Mouse (Mus musculus): ENCODE measurements at regions not wholly inside any gene's neighbourhood (a gene's known extent, or its start where the extent isn't known, plus 50 kb on each side); places are given as distances from the start of the nearest gene placed in this dataset.

DNA sequence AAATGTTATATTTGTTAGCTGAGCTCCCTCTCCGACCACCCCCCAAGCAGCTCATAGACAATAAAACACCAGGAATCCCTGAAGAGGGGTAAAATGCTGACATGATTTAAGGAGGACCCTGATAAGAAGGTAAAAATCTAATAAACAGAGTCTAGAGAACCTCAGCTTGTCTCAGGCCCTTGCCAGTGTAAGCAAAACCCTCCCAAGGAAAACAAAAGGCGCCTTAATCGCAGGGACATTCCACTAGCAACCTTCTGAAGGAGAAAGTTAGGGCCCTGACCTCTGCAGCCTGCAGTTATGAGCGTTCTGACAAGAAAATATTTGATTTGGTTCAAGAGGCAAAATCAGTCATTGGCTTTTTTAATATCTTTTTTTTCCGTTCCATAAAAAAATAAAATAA is 212.2 kb downstream of the Gm10295 start:
- H3K9me3 ChIP-seq (replicated peaks; ENCODE audit: control insufficient read depth, low read length) = no peaks in the 10 kb centered on the region
- no peaks in the 10 kb centered on the region for H3K4me1 ChIP-seq (ENCODE audit: control insufficient read depth, insufficient read depth, low read length)
- no peak for DNase-seq (ENCODE audit: low spot score)
- no peak for ATAC-seq
- H3K4me3 ChIP-seq (ENCODE audit: low read depth, low read length) = no peak overlapping the region
- WGBS = 78% methylated on average over 5 of the region's 5 CpGs
- H3K9ac ChIP-seq (ENCODE audit: low read length) = no peak overlapping the region
- no peaks in the 10 kb centered on the region for H3K36me3 ChIP-seq (ENCODE audit: control insufficient read depth, insufficient read depth, low read length)
- H3K27ac ChIP-seq (ENCODE audit: low read depth, low read length) = no peak overlapping the region
- H3K27me3 ChIP-seq (replicated peaks; ENCODE audit: control insufficient read depth, insufficient read depth, low read length) = no peaks in the 10 kb centered on the region
- H3K4me2 ChIP-seq (ENCODE audit: low read length) = no peak overlapping the region

DNA sequence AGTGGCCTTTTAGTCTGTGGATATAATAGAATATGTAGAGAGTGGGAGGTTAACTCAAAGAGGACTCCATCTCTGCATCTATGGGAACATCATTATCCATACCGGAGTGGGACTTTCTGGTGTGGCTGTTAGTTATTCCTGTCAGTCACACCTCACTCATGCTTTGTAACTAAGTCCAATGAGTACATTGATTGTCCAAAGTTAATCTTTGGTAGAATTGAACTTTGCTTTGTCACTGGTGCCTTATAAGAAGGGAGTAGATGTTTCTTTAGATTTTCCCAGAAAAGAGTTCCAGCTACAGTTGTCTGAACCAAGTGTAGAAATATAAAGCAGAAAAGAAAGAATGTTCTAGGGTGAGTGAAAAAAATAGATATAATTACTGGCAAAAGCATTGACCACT is 221.3 kb downstream of the Gm10295 start:
- Histone ChIP-seq H3K4me3 (ENCODE audit: low read depth, low read length) (no peak overlapping the region), H3K36me3 (ENCODE audit: control insufficient read depth, insufficient read depth, low read length) (no peaks in the 10 kb centered on the region), H3K4me2 (ENCODE audit: low read length) (no peak overlapping the region), H3K27ac (ENCODE audit: low read depth, low read length) (no peak overlapping the region), H3K4me1 (ENCODE audit: control insufficient read depth, insufficient read depth, low read length) (no peaks in the 10 kb centered on the region), H3K27me3 (replicated peaks; ENCODE audit: control insufficient read depth, insufficient read depth, low read length) (no peaks in the 10 kb centered on the region), H3K9me3 (replicated peaks; ENCODE audit: control insufficient read depth, low read length) (no peaks in the 10 kb centered on the region), H3K9ac (ENCODE audit: low read length) (no peak overlapping the region)
- DNase-seq (ENCODE audit: low spot score) (no peak), ATAC-seq (no peak)
- WGBS = 100% methylated on average over 1 of the region's 1 CpGs

DNA sequence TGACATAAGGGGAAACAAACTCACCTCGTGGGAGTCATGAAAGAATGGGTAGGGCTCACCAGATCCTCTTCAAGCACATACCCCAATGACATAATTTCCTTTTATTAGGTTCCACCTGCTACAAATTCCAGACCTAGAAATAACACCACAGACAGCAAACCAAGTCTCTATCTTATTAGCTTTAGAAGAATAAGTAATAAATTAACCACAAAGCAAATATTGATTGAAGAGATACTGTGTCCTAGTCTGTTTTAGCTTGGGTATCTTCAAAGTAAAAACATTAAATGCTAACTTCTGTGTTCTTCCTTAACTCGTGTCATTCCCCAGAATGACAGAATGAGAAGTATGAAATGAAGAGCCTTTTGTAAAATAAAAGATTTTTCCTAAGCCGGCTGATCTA is 222.4 kb downstream of the Gm10295 start:
- no peak overlapping the region for H3K27ac ChIP-seq (ENCODE audit: low read depth, low read length)
- H3K4me2 ChIP-seq (ENCODE audit: low read length) = no peak overlapping the region
- DNase-seq (ENCODE audit: low spot score) (no peak), ATAC-seq (no peak)
- WGBS = 54% methylated on average over 3 of the region's 3 CpGs
- H3K9ac ChIP-seq (ENCODE audit: low read length) = no peak overlapping the region
- H3K4me3 ChIP-seq (ENCODE audit: low read depth, low read length) = no peak overlapping the region
- no peaks in the 10 kb centered on the region for H3K4me1 ChIP-seq (ENCODE audit: control insufficient read depth, insufficient read depth, low read length)
- no peaks in the 10 kb centered on the region for H3K36me3 ChIP-seq (ENCODE audit: control insufficient read depth, insufficient read depth, low read length)
- no peaks in the 10 kb centered on the region for H3K9me3 ChIP-seq (replicated peaks; ENCODE audit: control insufficient read depth, low read length)
- H3K27me3 ChIP-seq (replicated peaks; ENCODE audit: control insufficient read depth, insufficient read depth, low read length) = no peaks in the 10 kb centered on the region

DNA sequence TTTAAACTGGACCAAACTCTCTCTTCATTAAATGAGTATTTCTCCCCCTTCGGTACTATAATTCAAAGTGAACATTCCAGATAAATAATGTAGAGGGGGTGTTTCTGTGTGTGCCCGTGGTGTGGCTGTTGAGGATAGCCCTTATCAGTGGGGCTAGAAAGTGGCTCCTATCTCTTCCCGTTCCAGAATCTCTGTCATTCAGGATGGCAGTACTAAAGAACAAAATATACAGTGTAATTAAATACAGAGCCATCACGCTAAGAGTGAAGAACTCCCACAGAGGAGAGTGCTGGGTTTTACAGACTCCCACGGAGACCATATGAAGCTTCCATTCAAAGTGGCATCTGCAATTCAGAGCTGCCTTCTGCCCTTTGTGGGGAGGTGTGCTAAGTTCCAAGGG is 229.8 kb downstream of the Gm10295 start:
- H3K9me3 ChIP-seq (replicated peaks; ENCODE audit: control insufficient read depth, low read length) = no peaks in the 10 kb centered on the region
- no peak overlapping the region for H3K4me3 ChIP-seq (ENCODE audit: low read depth, low read length)
- no peaks in the 10 kb centered on the region for H3K4me1 ChIP-seq (ENCODE audit: control insufficient read depth, insufficient read depth, low read length)
- WGBS = 45% methylated on average over 5 of the region's 5 CpGs
- ATAC-seq = no peak
- no peak overlapping the region for H3K4me2 ChIP-seq (ENCODE audit: low read length)
- H3K27me3 ChIP-seq (replicated peaks; ENCODE audit: control insufficient read depth, insufficient read depth, low read length) = no peaks in the 10 kb centered on the region
- H3K36me3 ChIP-seq (ENCODE audit: control insufficient read depth, insufficient read depth, low read length) = no peaks in the 10 kb centered on the region
- H3K9ac ChIP-seq (ENCODE audit: low read length) = no peak overlapping the region
- H3K27ac ChIP-seq (ENCODE audit: low read depth, low read length) = no peak overlapping the region
- no peak for DNase-seq (ENCODE audit: low spot score)

DNA sequence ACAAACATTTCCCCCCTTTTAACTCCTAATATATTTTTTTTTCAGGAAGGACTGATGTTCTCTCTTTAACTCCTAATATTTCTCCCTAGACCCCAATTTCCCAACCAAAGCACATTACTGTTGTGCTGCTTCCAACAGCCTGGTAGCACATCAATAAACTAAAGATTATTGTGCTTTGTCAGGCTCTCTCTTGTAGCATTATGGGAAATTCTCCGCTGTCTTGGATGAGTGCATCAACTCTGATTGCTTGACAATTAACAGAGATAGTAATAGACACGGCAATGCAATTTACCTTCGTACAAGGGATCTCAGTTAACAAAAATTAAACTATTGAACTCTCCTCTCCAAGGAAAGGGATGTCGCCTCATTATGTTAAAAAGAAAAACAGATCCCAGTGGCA is 230.3 kb downstream of the Gm10295 start:
- no peak overlapping the region for H3K4me2 ChIP-seq (ENCODE audit: low read length)
- no peak for DNase-seq (ENCODE audit: low spot score)
- H3K36me3 ChIP-seq (ENCODE audit: control insufficient read depth, insufficient read depth, low read length) = no peaks in the 10 kb centered on the region
- H3K4me1 ChIP-seq (ENCODE audit: control insufficient read depth, insufficient read depth, low read length) = no peaks in the 10 kb centered on the region
- no peaks in the 10 kb centered on the region for H3K9me3 ChIP-seq (replicated peaks; ENCODE audit: control insufficient read depth, low read length)
- WGBS = 84% methylated on average over 4 of the region's 4 CpGs
- H3K27ac ChIP-seq (ENCODE audit: low read depth, low read length) = no peak overlapping the region
- ATAC-seq = no peak
- H3K4me3 ChIP-seq (ENCODE audit: low read depth, low read length) = no peak overlapping the region
- H3K9ac ChIP-seq (ENCODE audit: low read length) = no peak overlapping the region
- no peaks in the 10 kb centered on the region for H3K27me3 ChIP-seq (replicated peaks; ENCODE audit: control insufficient read depth, insufficient read depth, low read length)

DNA sequence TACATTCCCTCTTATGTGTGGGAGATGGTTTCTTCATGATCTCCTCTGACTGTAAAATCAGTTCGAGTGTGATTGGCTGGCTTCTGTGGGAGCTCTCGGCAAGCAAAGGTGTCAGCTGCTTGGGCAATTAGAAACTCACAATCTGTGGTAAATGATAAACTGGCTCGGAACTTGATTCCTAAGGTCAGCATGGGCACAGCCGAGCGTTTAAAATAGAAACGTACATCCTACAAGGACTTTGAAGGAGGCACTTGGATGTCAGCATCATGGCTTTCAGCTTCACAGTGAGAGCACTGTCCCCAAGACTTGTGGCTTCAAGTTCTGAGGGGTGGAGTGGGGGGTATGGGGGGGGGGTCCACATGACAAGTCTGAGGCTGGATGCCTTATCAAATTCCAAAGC is 231.3 kb downstream of the Gm10295 start:
- H3K4me2 ChIP-seq (ENCODE audit: low read length) = no peak overlapping the region
- H3K27ac ChIP-seq (ENCODE audit: low read depth, low read length) = no peak overlapping the region
- no peak overlapping the region for H3K4me3 ChIP-seq (ENCODE audit: low read depth, low read length)
- no peaks in the 10 kb centered on the region for H3K36me3 ChIP-seq (ENCODE audit: control insufficient read depth, insufficient read depth, low read length)
- no peaks in the 10 kb centered on the region for H3K27me3 ChIP-seq (replicated peaks; ENCODE audit: control insufficient read depth, insufficient read depth, low read length)
- no peak for DNase-seq (ENCODE audit: low spot score)
- no peak for ATAC-seq
- no peak overlapping the region for H3K9ac ChIP-seq (ENCODE audit: low read length)
- H3K4me1 ChIP-seq (ENCODE audit: control insufficient read depth, insufficient read depth, low read length) = no peaks in the 10 kb centered on the region
- H3K9me3 ChIP-seq (replicated peaks; ENCODE audit: control insufficient read depth, low read length) = no peaks in the 10 kb centered on the region
- 81% methylated on average over 6 of the region's 6 CpGs for WGBS

DNA sequence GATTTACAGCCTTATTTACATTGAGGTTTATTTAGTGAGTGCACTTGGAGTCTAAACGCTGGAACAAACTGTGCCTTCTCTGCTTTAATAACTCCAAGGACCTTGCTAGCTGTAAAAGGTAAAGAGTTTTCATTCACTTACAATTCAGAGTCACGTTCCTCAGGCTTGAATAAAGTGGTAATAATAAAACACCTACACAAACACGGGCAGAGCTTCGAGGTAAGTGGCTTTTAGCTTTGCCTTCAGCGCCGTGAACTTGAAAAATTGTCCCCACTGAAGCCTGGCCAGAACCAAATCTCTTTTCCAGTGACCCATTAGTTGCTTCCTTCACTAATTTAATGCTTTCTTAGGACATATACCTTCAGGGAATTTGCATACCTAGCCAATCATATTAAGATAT is 244.2 kb downstream of the Gm10295 start:
- no peaks in the 10 kb centered on the region for H3K9me3 ChIP-seq (replicated peaks; ENCODE audit: control insufficient read depth, low read length)
- H3K36me3 ChIP-seq (ENCODE audit: control insufficient read depth, insufficient read depth, low read length) = no peaks in the 10 kb centered on the region
- H3K27ac ChIP-seq (ENCODE audit: low read depth, low read length) = no peak overlapping the region
- H3K4me3 ChIP-seq (ENCODE audit: low read depth, low read length) = no peak overlapping the region
- no peak overlapping the region for H3K9ac ChIP-seq (ENCODE audit: low read length)
- no peak overlapping the region for H3K4me2 ChIP-seq (ENCODE audit: low read length)
- 89% methylated on average over 6 of the region's 6 CpGs for WGBS
- no peaks in the 10 kb centered on the region for H3K4me1 ChIP-seq (ENCODE audit: control insufficient read depth, insufficient read depth, low read length)
- ATAC-seq (no peak), DNase-seq (ENCODE audit: low spot score) (no peak)
- no peaks in the 10 kb centered on the region for H3K27me3 ChIP-seq (replicated peaks; ENCODE audit: control insufficient read depth, insufficient read depth, low read length)

DNA sequence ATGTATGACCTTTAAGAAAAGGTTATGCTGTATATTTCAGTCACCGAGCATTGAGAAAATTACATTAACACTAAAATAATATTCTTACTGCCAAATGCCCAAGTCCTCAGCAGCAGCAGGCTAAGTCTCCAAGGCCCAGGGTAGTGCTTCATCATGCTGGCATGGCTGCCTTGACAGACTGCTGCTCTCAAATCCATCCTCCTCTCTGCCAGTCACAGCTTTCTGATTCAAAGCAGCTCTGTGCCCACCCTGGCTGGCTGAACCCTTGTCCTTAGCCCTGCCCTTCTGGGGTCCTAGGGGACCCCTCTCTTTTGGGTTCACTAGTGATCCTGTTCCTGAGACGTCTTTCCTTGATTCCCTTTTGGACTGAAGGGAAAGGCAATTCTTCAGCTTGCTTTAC is 251.0 kb downstream of the Gm10295 start:
- no peak for DNase-seq (ENCODE audit: low spot score)
- no peak for ATAC-seq
- no peaks in the 10 kb centered on the region for H3K4me1 ChIP-seq (ENCODE audit: control insufficient read depth, insufficient read depth, low read length)
- no peak overlapping the region for H3K4me3 ChIP-seq (ENCODE audit: low read depth, low read length)
- 83% methylated on average over 2 of the region's 2 CpGs for WGBS
- H3K9me3 ChIP-seq (replicated peaks; ENCODE audit: control insufficient read depth, low read length) = no peaks in the 10 kb centered on the region
- no peak overlapping the region for H3K4me2 ChIP-seq (ENCODE audit: low read length)
- no peak overlapping the region for H3K9ac ChIP-seq (ENCODE audit: low read length)
- no peak overlapping the region for H3K27ac ChIP-seq (ENCODE audit: low read depth, low read length)
- H3K36me3 ChIP-seq (ENCODE audit: control insufficient read depth, insufficient read depth, low read length) = no peaks in the 10 kb centered on the region
- H3K27me3 ChIP-seq (replicated peaks; ENCODE audit: control insufficient read depth, insufficient read depth, low read length) = no peaks in the 10 kb centered on the region

DNA sequence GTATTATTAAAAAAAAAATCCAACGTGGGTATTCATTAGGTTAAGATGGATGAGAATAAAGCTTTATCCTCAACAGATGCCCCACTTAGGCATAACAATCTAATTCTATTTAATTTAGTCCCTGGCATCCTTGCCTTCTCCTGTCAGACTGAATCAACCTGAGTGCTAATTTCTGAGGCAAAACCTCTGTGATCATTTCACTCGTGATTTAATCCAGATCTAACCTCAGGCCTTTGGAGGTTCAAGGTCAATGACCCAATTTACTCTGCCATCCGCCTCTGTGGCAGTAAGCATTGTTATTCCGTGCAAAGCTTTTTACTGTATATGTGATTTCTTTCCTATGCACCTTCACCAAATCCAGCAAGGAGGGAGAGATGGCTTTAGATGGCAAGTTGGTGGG is 253.0 kb downstream of the Gm10295 start:
- H3K9ac ChIP-seq (ENCODE audit: low read length) = no peak overlapping the region
- WGBS = 66% methylated on average over 4 of the region's 4 CpGs
- no peak overlapping the region for H3K27ac ChIP-seq (ENCODE audit: low read depth, low read length)
- no peak overlapping the region for H3K4me3 ChIP-seq (ENCODE audit: low read depth, low read length)
- no peaks in the 10 kb centered on the region for H3K36me3 ChIP-seq (ENCODE audit: control insufficient read depth, insufficient read depth, low read length)
- no peak for DNase-seq (ENCODE audit: low spot score)
- H3K4me1 ChIP-seq (ENCODE audit: control insufficient read depth, insufficient read depth, low read length) = no peaks in the 10 kb centered on the region
- no peak overlapping the region for H3K4me2 ChIP-seq (ENCODE audit: low read length)
- ATAC-seq = no peak
- H3K27me3 ChIP-seq (replicated peaks; ENCODE audit: control insufficient read depth, insufficient read depth, low read length) = no peaks in the 10 kb centered on the region
- H3K9me3 ChIP-seq (replicated peaks; ENCODE audit: control insufficient read depth, low read length) = no peaks in the 10 kb centered on the region
